Mouse (Mus musculus): ENCODE measurements around the gene Angpt4. TPM values are rescaled to one million over a fixed set of nuclear protein-coding genes. Genes with fewer than 3 reads are reported as not detected.

Gene Angpt4
- polyA plus RNA-seq, 1 experiment from 2014 or later = not detected

DNA sequence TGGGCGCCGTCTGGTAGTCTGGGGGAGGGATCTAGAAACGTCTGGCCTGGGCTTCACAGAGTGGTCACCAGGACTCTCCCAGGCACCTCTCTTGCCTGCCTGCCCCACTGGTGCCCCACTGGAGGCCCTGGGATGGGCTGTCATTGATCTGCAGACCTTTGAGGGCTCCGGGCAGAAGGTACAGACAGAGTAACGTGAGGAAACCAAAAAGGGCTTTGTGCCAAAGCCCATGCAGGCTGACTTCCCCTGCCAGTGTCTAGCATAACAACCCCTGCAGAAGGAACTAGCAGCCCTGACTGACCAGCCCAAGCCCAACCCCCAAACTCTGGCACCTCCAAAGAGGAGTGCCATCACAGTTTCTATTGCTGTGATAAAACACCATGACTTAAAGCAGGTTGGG lies 15.1 kb upstream of the Angpt4 start:
- H3K9me3 ChIP-seq (replicated peaks) = no peaks in the 10 kb centered on the region
- no peak overlapping the region for H3K27ac ChIP-seq
- no peaks in the 10 kb centered on the region for H3K27me3 ChIP-seq
- ATAC-seq = no peak
- WGBS = 89% methylated on average over 5 of the region's 5 CpGs
- H3K4me2 ChIP-seq = no peak overlapping the region
- no peak overlapping the region for H3K4me3 ChIP-seq
- no peaks in the 10 kb centered on the region for H3K36me3 ChIP-seq (ENCODE audit: poor library complexity, severe bottlenecking)
- no peak overlapping the region for H3K9ac ChIP-seq
- H3K4me1 ChIP-seq = peaks cover 5% of the 10 kb centered on the region; the same call in 1 of the 2 replicates

DNA sequence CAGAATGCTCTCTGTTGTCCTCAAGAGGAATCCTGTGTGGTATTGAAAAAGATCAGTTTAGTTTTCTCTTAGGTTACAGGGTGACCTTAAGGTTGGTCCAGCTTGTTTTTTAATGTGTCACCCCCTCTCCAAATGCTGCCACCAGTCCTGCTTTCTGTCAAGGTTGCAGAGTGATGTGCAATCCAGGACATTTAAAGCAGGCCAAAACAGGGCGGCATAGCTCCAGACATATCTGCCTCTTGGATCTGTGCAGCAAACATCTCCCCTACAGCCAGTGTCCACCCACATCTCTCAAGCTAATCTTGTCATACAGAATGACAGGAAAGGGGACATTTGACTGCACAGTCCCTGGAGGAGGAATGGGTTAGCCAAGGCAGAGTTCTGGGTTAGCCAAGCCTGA lies 12.9 kb upstream of the Angpt4 start:
- no peak overlapping the region for H3K9ac ChIP-seq
- no peak overlapping the region for H3K27ac ChIP-seq
- no peak overlapping the region for H3K4me3 ChIP-seq
- H3K4me1 ChIP-seq = peaks cover 5% of the 10 kb centered on the region; the same call in 1 of the 2 replicates
- no peak overlapping the region for H3K4me2 ChIP-seq
- no peaks in the 10 kb centered on the region for H3K9me3 ChIP-seq (replicated peaks)
- ATAC-seq = no peak
- no peaks in the 10 kb centered on the region for H3K27me3 ChIP-seq
- WGBS = 94% methylated on average over 1 of the region's 1 CpGs
- no peaks in the 10 kb centered on the region for H3K36me3 ChIP-seq (ENCODE audit: poor library complexity, severe bottlenecking)

DNA sequence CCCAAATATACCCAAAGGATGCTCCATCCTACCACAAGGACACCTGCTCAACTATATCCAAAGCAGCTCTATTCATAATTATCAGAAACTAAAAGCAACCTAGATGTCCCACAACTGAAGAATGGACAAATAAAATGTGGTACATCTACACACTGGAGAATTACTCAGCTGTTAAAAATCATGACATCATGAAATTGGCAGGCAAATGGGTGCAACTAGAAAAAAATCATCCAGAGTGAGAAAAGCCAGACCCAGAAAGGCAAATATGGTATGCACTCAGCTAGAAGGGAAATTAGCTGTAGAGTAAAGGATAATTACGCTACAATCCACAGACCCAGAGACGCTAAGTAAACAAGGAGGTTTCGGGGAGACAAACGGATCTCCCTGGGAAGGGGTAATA lies 10.2 kb upstream of the Angpt4 start:
- Histone ChIP-seq H3K4me2 (no peak overlapping the region), H3K4me3 (no peak overlapping the region), H3K27me3 (no peaks in the 10 kb centered on the region), H3K27ac (no peak overlapping the region), H3K9me3 (replicated peaks) (no peaks in the 10 kb centered on the region), H3K4me1 (no peaks in the 10 kb centered on the region), H3K36me3 (ENCODE audit: poor library complexity, severe bottlenecking) (no peaks in the 10 kb centered on the region), H3K9ac (no peak overlapping the region)
- no peak for ATAC-seq
- WGBS = 81% methylated on average over 4 of the region's 4 CpGs

DNA sequence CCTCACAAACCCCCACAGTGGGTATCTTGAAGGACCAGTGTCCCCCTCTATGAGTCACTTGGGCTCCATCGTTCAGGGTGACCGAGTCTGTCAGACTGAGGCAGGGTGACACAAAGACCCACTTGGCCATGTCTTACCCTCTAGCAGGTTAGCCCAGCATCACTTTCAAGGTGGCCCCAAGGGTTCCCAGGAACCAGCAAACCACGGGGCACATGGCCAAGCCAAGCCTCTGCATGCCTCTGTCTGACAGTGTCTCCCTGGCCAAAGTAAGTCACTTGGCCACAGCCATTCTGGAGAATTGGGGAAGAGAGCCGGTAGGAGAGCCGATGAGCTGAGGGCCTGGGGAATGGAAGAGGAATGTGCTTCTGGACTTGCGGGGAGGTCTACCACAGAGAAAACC lies 7.7 kb upstream of the Angpt4 start:
- Histone ChIP-seq H3K36me3 (ENCODE audit: poor library complexity, severe bottlenecking) (no peaks in the 10 kb centered on the region), H3K4me2 (no peak overlapping the region), H3K9me3 (replicated peaks) (no peaks in the 10 kb centered on the region), H3K9ac (no peak overlapping the region), H3K4me1 (no peaks in the 10 kb centered on the region), H3K27ac (no peak overlapping the region), H3K27me3 (no peaks in the 10 kb centered on the region), H3K4me3 (no peak overlapping the region)
- WGBS = 87% methylated on average over 6 of the region's 6 CpGs
- no peak for ATAC-seq

DNA sequence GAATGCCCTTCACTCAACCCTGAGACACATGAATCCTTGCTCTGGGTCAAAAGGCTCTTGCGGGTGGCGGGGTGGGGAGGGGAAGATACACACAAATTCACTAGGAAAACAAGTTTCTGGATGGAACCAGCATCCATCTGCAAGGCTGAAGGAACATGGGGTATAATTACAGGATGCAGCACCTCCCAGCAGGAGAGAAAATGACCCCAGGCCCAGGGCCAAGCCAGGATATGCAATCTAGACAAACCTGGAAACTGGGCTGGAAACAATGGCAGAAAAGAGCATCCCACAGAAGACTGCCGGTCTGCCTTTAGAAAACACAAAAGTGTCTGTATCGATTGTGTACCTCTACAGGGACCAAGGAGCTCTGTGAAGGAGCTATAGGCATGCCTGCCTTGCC lies 7.1 kb upstream of the Angpt4 start:
- Histone ChIP-seq H3K27ac (no peak overlapping the region), H3K27me3 (no peaks in the 10 kb centered on the region), H3K4me2 (no peak overlapping the region), H3K4me3 (no peak overlapping the region), H3K36me3 (ENCODE audit: poor library complexity, severe bottlenecking) (no peaks in the 10 kb centered on the region), H3K4me1 (no peaks in the 10 kb centered on the region), H3K9ac (no peak overlapping the region), H3K9me3 (replicated peaks) (no peaks in the 10 kb centered on the region)
- no peak for ATAC-seq
- 85% methylated on average over 4 of the region's 4 CpGs for WGBS

DNA sequence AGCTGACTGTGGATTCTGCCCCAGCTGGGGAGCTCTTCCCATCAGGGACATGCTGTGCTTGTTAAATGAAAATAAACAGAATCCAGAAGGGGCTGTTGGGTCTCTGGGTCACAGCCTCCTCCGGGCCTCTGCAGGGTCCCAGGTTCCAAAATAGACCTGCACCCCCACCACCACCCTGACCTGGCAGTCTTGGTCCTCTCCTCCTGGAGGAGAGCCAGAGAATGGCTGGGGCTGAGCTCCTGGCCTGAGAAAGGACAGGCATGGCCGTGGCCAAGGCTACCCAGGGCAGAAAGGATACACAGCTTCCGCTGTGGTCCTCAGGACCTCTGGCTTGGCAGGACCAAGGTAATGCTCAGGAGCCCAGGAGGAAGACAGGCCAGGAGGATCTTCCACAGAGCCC lies 6.4 kb upstream of the Angpt4 start:
- Histone ChIP-seq H3K27ac (no peak overlapping the region), H3K4me3 (no peak overlapping the region), H3K36me3 (ENCODE audit: poor library complexity, severe bottlenecking) (no peaks in the 10 kb centered on the region), H3K4me2 (no peak overlapping the region), H3K9ac (no peak overlapping the region), H3K27me3 (no peaks in the 10 kb centered on the region), H3K4me1 (no peaks in the 10 kb centered on the region), H3K9me3 (replicated peaks) (no peaks in the 10 kb centered on the region)
- ATAC-seq = no peak
- WGBS = 78% methylated on average over 3 of the region's 3 CpGs

DNA sequence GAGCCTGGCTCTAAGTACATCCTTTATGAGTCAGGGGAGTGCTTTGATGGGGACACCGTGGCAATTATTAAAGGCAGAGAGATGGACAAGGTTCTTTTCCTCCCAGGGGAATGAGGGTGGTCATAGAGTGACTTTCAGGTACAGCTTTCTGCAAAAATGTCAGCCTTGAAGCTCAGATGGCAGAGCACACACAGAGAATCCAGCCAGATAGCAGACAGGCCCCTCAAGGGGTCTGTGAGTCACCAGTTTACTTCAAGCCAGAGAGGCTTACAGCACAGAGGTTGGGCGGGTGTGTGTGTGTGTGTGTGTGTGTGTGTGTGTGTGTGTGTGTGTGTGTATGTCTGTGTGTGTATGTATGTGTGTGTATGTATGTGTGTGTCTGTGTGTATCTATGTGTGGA lies 4.0 kb upstream of the Angpt4 start:
- no peaks in the 10 kb centered on the region for H3K4me1 ChIP-seq
- ATAC-seq = no peak
- no peaks in the 10 kb centered on the region for H3K9me3 ChIP-seq (replicated peaks)
- no peak overlapping the region for H3K4me2 ChIP-seq
- WGBS = 76% methylated on average over 2 of the region's 2 CpGs
- H3K4me3 ChIP-seq = no peak overlapping the region
- no peaks in the 10 kb centered on the region for H3K36me3 ChIP-seq (ENCODE audit: poor library complexity, severe bottlenecking)
- H3K9ac ChIP-seq = no peak overlapping the region
- no peak overlapping the region for H3K27ac ChIP-seq
- no peaks in the 10 kb centered on the region for H3K27me3 ChIP-seq

DNA sequence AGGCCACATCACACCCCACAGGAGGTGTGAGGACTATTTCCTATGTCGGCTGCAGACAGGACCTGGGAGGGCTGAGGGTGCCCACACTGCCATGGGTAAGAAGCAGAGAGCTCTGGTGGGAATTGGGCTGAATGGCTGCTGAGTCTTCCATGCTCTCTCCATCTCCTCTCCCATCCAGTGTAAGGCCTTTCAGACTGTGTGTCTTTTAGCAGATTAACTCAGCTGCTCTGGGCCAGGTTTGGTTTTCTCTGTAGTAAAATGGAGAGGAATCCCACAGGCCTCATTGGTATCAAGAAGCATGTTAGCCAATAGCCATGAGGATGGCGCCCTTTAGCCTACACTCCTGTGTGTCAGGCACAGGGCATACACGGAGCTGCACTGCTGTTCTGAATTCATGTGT lies 1.6 kb upstream of the Angpt4 start:
- Histone ChIP-seq H3K4me1 (no peaks in the 10 kb centered on the region), H3K9me3 (replicated peaks) (no peaks in the 10 kb centered on the region), H3K36me3 (ENCODE audit: poor library complexity, severe bottlenecking) (no peaks in the 10 kb centered on the region), H3K4me2 (no peak overlapping the region), H3K27me3 (no peaks in the 10 kb centered on the region), H3K27ac (no peak overlapping the region), H3K9ac (no peak overlapping the region), H3K4me3 (no peak overlapping the region)
- 84% methylated on average over 3 of the region's 3 CpGs for WGBS
- no peak for ATAC-seq

DNA sequence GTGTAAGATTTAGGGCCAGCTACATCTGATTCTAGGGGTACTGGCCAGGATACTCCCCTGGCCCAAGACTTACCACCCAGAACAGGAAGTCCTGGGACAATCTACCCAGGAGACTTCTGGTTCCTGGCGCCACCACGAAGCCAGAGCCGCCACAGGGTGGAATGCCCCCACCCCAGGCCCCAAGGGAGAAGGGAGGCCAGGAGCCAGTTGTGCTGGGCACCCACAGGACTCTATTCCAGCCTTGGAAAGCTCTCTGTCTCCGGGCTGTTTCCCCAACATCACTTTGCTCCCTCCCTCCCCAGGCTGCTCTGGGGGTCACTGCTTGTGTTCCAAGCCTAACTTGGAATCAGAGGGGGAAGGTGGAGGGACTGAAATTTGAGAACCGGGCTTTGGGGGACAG lies 512 bp upstream of the Angpt4 start:
- WGBS = 63% methylated on average over 5 of the region's 5 CpGs

DNA sequence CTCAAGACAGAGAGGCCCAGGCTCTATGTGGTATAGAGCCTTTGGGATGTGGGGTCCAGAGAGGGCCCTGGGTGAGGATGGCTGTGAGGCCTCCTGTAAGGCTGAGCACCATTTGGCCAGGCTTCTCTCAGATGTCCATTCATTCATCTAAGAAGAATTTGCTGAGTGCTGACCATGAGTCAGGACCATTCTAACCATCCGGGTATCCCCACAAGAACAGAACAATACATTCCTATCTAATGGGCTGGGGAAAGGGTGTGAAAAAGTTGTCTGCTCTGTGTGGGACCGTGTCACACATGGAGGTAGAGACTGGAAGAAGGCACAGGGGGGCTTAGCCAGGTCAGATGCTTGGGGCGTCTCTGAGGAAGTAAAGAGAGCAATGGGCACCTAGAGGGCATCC lies 741 bp downstream of the Angpt4 start:
- whole genome bisulfite sequencing = 85% methylated on average over 3 of the region's 3 CpGs
- Histone ChIP-seq H3K27me3 (no peaks in the 10 kb centered on the region), H3K27ac (no peak overlapping the region), H3K9ac (no peak overlapping the region), H3K4me2 (no peak overlapping the region), H3K9me3 (replicated peaks) (no peaks in the 10 kb centered on the region), H3K36me3 (ENCODE audit: poor library complexity, severe bottlenecking) (no peaks in the 10 kb centered on the region), H3K4me1 (no peaks in the 10 kb centered on the region), H3K4me3 (no peak overlapping the region)
- no peak for ATAC-seq

More for the DNA sequence above, 512 bp upstream of the Angpt4 start:
- H3K27me3 ChIP-seq = no peaks in the 10 kb centered on the region
- no peak overlapping the region for H3K4me3 ChIP-seq
- no peaks in the 10 kb centered on the region for H3K36me3 ChIP-seq (ENCODE audit: poor library complexity, severe bottlenecking)
- no peak overlapping the region for H3K9ac ChIP-seq
- H3K27ac ChIP-seq = no peak overlapping the region
- H3K9me3 ChIP-seq (replicated peaks) = no peaks in the 10 kb centered on the region
- no peak for ATAC-seq
- no peaks in the 10 kb centered on the region for H3K4me1 ChIP-seq
- no peak overlapping the region for H3K4me2 ChIP-seq

DNA sequence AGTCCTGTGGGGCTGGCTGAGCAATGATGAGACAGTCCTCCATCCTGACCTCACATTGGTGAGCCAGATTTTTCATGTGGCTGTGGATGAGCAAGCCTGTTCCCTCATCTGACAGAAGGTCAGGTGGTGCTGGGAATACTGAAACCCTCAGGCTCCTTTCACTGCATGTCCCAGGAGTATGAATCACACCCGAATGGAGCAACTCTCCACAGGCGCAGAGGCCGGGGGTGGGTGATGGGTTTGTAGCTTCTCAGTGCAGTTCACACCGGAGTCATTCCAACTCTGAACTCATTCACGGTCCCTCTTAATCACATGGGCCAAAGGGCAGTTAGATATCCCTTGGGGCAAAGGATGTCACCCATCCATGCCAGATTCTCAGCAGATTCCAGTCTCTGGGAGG lies 3.1 kb downstream of the Angpt4 start:
- H3K27ac ChIP-seq = no peak overlapping the region
- 85% methylated on average over 5 of the region's 5 CpGs for WGBS
- no peak overlapping the region for H3K9ac ChIP-seq
- H3K4me3 ChIP-seq = no peak overlapping the region
- ATAC-seq = no peak
- no peaks in the 10 kb centered on the region for H3K9me3 ChIP-seq (replicated peaks)
- H3K36me3 ChIP-seq (ENCODE audit: poor library complexity, severe bottlenecking) = no peaks in the 10 kb centered on the region
- no peaks in the 10 kb centered on the region for H3K27me3 ChIP-seq
- H3K4me2 ChIP-seq = no peak overlapping the region
- H3K4me1 ChIP-seq = no peaks in the 10 kb centered on the region

DNA sequence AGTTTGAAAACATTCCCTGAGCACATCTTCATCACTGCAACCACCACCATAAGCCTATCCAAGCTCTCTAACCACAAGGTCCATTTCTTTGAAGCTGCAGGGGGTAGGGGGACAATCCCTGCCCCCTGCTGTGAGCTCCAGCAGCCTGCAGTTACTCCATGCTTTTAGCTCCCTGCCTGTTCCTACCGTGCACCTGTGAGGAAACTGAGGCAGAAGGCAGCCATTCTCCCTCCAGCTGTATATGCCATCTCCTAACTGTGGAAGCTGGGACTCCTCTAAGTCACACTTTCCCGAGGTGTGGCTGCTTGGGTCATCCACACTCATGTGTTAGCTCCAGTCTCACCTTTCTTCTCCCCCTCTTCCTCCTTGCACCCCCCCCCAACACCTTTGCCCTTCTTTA lies 4.1 kb downstream of the Angpt4 start:
- Histone ChIP-seq H3K36me3 (ENCODE audit: poor library complexity, severe bottlenecking) (no peaks in the 10 kb centered on the region), H3K27me3 (no peaks in the 10 kb centered on the region), H3K4me3 (no peak overlapping the region), H3K27ac (no peak overlapping the region), H3K9ac (no peak overlapping the region), H3K9me3 (replicated peaks) (no peaks in the 10 kb centered on the region), H3K4me1 (no peaks in the 10 kb centered on the region), H3K4me2 (no peak overlapping the region)
- ATAC-seq = no peak
- WGBS = 27% methylated on average over 2 of the region's 2 CpGs

DNA sequence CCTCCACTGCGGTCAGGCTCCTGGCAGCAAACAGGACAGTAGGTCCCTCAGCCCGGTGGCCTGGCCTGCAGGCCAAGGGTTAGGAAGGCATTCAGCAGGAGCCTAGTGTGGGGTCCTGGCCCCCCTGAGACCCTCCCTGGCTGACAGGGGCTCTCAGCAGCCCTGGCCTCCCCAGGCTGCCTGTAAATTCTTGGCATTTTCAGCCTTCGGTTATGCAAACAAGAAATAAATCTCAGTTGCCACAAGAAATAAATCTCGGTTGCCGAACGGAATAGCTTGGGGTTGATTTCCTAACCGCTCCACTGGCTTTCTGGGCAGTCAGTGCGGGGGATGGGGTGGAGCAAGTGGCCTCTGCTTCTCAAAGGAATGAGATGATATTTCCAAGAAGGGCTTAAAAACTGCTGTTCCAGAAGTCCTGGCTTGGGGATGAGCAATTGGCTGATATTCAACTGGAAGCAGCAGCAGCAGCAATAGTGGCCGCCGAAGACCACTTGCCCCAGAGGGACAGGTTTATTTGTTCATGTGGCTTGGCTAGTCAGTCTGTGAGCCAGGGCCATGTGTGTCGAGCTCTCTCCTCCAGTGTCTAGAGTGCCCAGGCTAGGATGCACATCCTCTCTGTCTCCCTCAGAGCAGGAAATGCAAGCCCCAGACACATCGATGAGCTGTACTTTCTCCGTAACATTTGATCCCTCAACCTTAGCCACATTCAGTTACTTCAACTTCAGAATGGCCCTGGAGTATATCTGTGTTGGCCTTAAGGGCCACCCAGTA lies 5.2 kb downstream of the Angpt4 start:
- H3K4me2 ChIP-seq = no peak overlapping the region
- H3K9me3 ChIP-seq (replicated peaks) = no peaks in the 10 kb centered on the region
- no peaks in the 10 kb centered on the region for H3K36me3 ChIP-seq (ENCODE audit: poor library complexity, severe bottlenecking)
- no peak for ATAC-seq
- H3K27ac ChIP-seq = no peak overlapping the region
- no peak overlapping the region for H3K4me3 ChIP-seq
- no peak overlapping the region for H3K9ac ChIP-seq
- H3K27me3 ChIP-seq = no peaks in the 10 kb centered on the region
- WGBS = 84% methylated on average over 13 of the region's 13 CpGs
- 0 out of 2 replicates have a peak, but pooled peaks cover under 1% of the 10 kb centered on the region for H3K4me1 ChIP-seq
